Mouse (Mus musculus) stomach, postnatal 0 days (tissue): Measurements from ENCODE around the gene Ssbp3. TPM values are rescaled to one million over a fixed set of nuclear protein-coding genes. Genes with fewer than 3 reads are reported as not detected.

Experiments
- ATAC-seq: fragments of 200-750 bp; cut with Nextera tagmentation; 2 replicates; pipeline ENCODE4 v1.8.0; 2017; ENCODE audit not compliant: low FRiP score, low TSS enrichment
- DNase-seq: peaks from one replicate; pipeline ENCODE4 v3.0.0-alpha.2; 2016; ENCODE audit warnings: low spot score
- H3K27ac ChIP-seq: fragments of 300-500 bp; sonication (generic); replicated peaks from 2 replicates; pipeline ENCODE4 v1.5.1; 2014; ENCODE audit warnings: mild to moderate bottlenecking, control low read depth
- H3K27me3 ChIP-seq: fragments of 300-500 bp; sonication (generic); 2 replicates; pipeline ENCODE4 v1.6.1; 2014; ENCODE audit warnings: low read length; ENCODE audit not compliant: control insufficient read depth, insufficient read depth
- H3K36me3 ChIP-seq: fragments of 300-500 bp; sonication (generic); 2 replicates; pipeline ENCODE4 v1.6.1; 2014; ENCODE audit warnings: low read length, mixed read lengths; ENCODE audit not compliant: control insufficient read depth, insufficient read depth
- H3K4me1 ChIP-seq: fragments of 300-500 bp; sonication (generic); replicated peaks from 2 replicates; pipeline ENCODE4 v1.6.1; 2014; ENCODE audit warnings: antibody characterized with exemption; ENCODE audit not compliant: control insufficient read depth, insufficient read depth
- H3K4me2 ChIP-seq: fragments of 300-500 bp; sonication (generic); replicated peaks from 2 replicates; pipeline ENCODE4 v1.6.1; 2014; ENCODE audit warnings: low read depth, mild to moderate bottlenecking, control low read depth, moderate library complexity
- H3K4me3 ChIP-seq: fragments of 300-500 bp; sonication (generic); 2 replicates; pipeline ENCODE4 v1.5.1; 2014; ENCODE audit warnings: low read depth, low read length, control low read depth
- H3K9ac ChIP-seq: fragments of 300-500 bp; sonication (generic); 2 replicates; pipeline ENCODE4 v1.6.1; 2014; ENCODE audit warnings: mild to moderate bottlenecking, low read length, control low read depth, mixed read lengths
- H3K9me3 ChIP-seq: fragments of 300-500 bp; sonication (generic); 2 replicates; pipeline ENCODE4 v1.6.1; 2016; ENCODE audit warnings: low read length; ENCODE audit not compliant: control insufficient read depth
- CTCF ChIP-seq: IDR thresholded peaks from 2 replicates; pipeline ENCODE4 v1.5.1; 2016; ENCODE audit warnings: antibody characterized with exemption, low read depth, mild to moderate bottlenecking, moderate library complexity
- EP300 ChIP-seq: optimal IDR thresholded peaks from 2 replicates; pipeline ENCODE3; 2016; ENCODE audit warnings: antibody characterized with exemption
- WGBS: fragments of 180-500 bp; shearing (Covaris S2); extraction: QIAGEN DNeasy Blood & Tissue Kit; methylation state at CpG from one replicate; pipeline ENCODE4 v1.1.7; 2014; 5-methylcytosine and 5-hydroxymethylcytosine counted together
- polyA plus RNA-seq: library from polyadenylated mRNA; unstranded; fragments of >200 nt; fragmentation: Nextera tagmentation; extraction: Ambion mirVana; gene quantifications from 2 replicates; pipeline ENCODE4 v1.2.1, GENCODE M21; 2015

Gene Ssbp3
- polyA plus RNA-seq, 1 experiment from 2014 or later, result 39.3 TPM

DNA sequence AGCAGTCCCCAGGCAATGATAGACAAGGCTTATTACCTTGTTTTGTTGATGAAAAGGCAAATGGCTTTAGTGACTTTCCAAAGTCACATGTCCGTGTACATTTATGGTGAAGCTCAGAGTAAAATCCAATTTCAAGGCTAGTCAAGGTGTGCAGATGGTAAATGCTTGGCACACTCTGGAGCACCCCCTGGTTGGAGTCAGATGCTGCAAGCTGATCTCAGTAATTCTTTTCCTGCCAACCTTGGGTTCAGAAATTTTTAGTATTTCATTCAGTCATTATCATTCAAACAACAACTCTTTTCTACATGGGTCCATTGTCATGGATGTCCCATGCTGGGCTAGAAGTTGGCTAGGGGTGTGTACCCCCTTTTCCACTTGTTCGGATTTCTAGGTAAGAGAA is 33.1 kb downstream of the Ssbp3 start:
- no peaks in the 10 kb centered on the region for H3K27me3 ChIP-seq
- DNase-seq, result no peak
- no peak overlapping the region for H3K27ac ChIP-seq
- ATAC-seq, result no peak
- no peak overlapping the region for H3K4me3 ChIP-seq
- TF ChIP-seq CTCF (no peak), EP300 (no peak)
- H3K4me1 ChIP-seq, result peaks cover 9% of the 10 kb centered on the region; the same call in 1 of the 2 replicates
- H3K9me3 ChIP-seq, result no peaks in the 10 kb centered on the region
- 79% methylated on average over 2 of the region's 2 CpGs for WGBS
- no peak overlapping the region for H3K9ac ChIP-seq
- H3K4me2 ChIP-seq, result no peak overlapping the region
- H3K36me3 ChIP-seq, result no peaks in the 10 kb centered on the region

GRCm38 (mm10) chr4:106944898-106945297 is 34.4 kb downstream of the Ssbp3 start:
- Histone ChIP-seq H3K4me1 (peaks cover 7% of the 10 kb centered on the region; the same call in 1 of the 2 replicates), H3K4me3 (no peak overlapping the region), H3K36me3 (no peaks in the 10 kb centered on the region), H3K27ac (no peak overlapping the region), H3K27me3 (no peaks in the 10 kb centered on the region), H3K4me2 (no peak overlapping the region), H3K9ac (no peak overlapping the region), H3K9me3 (no peaks in the 10 kb centered on the region)
- 43% methylated on average over 3 of the region's 3 CpGs for WGBS
- no peak for DNase-seq
- no peak for ATAC-seq
- no peak for TF ChIP-seq EP300

GRCm38 (mm10) chr4:106947741-106948140 is 37.2 kb downstream of the Ssbp3 start:
- no peak overlapping the region for H3K4me2 ChIP-seq
- H3K4me1 ChIP-seq, result no peaks in the 10 kb centered on the region
- H3K9ac ChIP-seq, result no peak overlapping the region
- H3K9me3 ChIP-seq, result no peaks in the 10 kb centered on the region
- TF ChIP-seq CTCF, result no peak
- TF ChIP-seq EP300, result no peak
- 49% methylated on average over 3 of the region's 3 CpGs for WGBS
- no peak overlapping the region for H3K4me3 ChIP-seq
- no peaks in the 10 kb centered on the region for H3K27me3 ChIP-seq
- no peak for ATAC-seq
- DNase-seq, result no peak
- peak overlapping the region; percentile 40 for H3K27ac ChIP-seq
- no peaks in the 10 kb centered on the region for H3K36me3 ChIP-seq

- Histone ChIP-seq H3K27me3 (no peaks in the 10 kb centered on the region), H3K9ac (no peak overlapping the region), H3K4me3 (no peak overlapping the region), H3K27ac (peak overlapping the region; percentile 45), H3K4me2 (no peak overlapping the region), H3K9me3 (no peaks in the 10 kb centered on the region), H3K36me3 (no peaks in the 10 kb centered on the region), H3K4me1 (no peaks in the 10 kb centered on the region)
- 45% methylated on average over 7 of the region's 7 CpGs for WGBS
- ATAC-seq, result no peak
- DNase-seq, result no peak
- TF ChIP-seq CTCF (no peak), EP300 (no peak)
Measured at GRCm38 (mm10) chr4:106948546-106948945, 38.0 kb downstream of the Ssbp3 start.

DNA sequence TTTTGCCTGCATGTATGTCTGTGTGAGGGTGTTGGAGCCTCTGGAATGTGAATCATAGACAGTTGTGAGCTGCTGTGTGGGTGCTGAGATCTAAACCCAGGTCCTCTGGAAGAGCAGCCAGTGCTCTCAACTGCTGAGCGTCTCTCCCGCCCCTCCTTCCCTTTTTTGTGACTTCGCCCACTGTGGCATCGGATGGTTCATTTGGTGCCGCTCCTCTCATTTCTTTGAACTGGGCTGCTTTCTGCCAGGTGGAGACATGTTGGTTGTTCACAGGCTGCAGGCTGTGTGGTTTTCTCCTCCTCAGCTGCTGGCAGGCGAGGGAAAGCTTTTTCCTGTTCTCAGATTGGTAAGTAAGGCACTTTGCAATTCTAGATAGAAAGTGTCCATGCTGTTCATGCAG is 38.7 kb downstream of the Ssbp3 start:
- WGBS, result 60% methylated on average over 6 of the region's 6 CpGs
- no peaks in the 10 kb centered on the region for H3K27me3 ChIP-seq
- no peaks in the 10 kb centered on the region for H3K9me3 ChIP-seq
- 0 out of 2 replicates have a peak overlapping the region, but pooled peaks have one; percentile 27 for H3K9ac ChIP-seq
- TF ChIP-seq EP300, result no peak
- no peaks in the 10 kb centered on the region for H3K4me1 ChIP-seq
- no peak for ATAC-seq
- H3K27ac ChIP-seq, result peak overlapping the region; percentile 71
- no peak for DNase-seq
- no peak overlapping the region for H3K4me2 ChIP-seq
- no peaks in the 10 kb centered on the region for H3K36me3 ChIP-seq
- no peak overlapping the region for H3K4me3 ChIP-seq

DNA sequence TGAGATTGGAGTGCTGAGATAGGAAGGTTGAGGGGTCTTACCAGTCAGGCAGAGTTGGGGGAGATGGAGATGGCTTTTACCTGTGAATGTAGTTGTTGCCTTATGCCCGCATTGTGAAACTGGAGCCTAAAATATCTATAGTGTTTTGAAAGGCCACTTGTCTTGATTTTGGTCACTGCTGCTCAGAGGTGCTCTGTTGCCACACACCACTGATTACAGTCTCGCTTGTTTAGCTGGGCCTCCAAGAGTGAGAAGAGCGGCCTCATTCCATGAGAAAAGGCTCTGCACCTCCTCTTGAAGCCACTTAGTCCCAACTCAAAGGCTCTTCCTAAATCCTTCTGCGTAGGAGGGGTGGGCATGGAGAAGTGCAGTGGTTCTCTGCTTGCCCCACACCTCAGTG is 40.3 kb downstream of the Ssbp3 start:
- WGBS, result 67% methylated on average over 4 of the region's 4 CpGs
- DNase-seq (no peak), ATAC-seq (no peak)
- no peaks in the 10 kb centered on the region for H3K36me3 ChIP-seq
- H3K27me3 ChIP-seq, result no peaks in the 10 kb centered on the region
- no peak overlapping the region for H3K27ac ChIP-seq
- no peak overlapping the region for H3K9ac ChIP-seq
- no peaks in the 10 kb centered on the region for H3K9me3 ChIP-seq
- H3K4me2 ChIP-seq, result no peak overlapping the region
- H3K4me3 ChIP-seq, result no peak overlapping the region
- TF ChIP-seq EP300 (no peak), CTCF (no peak)
- H3K4me1 ChIP-seq, result peaks cover 6% of the 10 kb centered on the region
